Mouse (Mus musculus) kidney, embryonic 14.5 days (tissue): ENCODE data around the gene Ifitm6. TPM values are rescaled to one million over a fixed set of nuclear protein-coding genes. Genes with fewer than 3 reads are reported as not detected.

Experiments
- ATAC-seq: fragments of 200-750 bp; cut with Nextera tagmentation; 2 replicates; pipeline ENCODE4 v1.8.0; 2017; ENCODE audit warnings: moderate number of reproducible peaks, mild to moderate bottlenecking, moderate TSS enrichment, moderate library complexity; ENCODE audit not compliant: low FRiP score, low TSS enrichment
- H3K27ac ChIP-seq: fragments of 300-500 bp; sonication (generic); 2 replicates; pipeline ENCODE4 v1.5.1; 2014; ENCODE audit warnings: low read depth, mild to moderate bottlenecking, low read length, moderate library complexity, mixed read lengths
- H3K27me3 ChIP-seq: fragments of 300-500 bp; sonication (generic); 2 replicates; pipeline ENCODE4 v1.6.1; 2014; ENCODE audit warnings: mild to moderate bottlenecking, low read length; ENCODE audit not compliant: control insufficient read depth, insufficient read depth
- H3K36me3 ChIP-seq: fragments of 300-500 bp; sonication (generic); 2 replicates; pipeline ENCODE4 v1.6.1; 2014; ENCODE audit warnings: low read length, mixed read lengths; ENCODE audit not compliant: control insufficient read depth, insufficient read depth
- H3K4me1 ChIP-seq: fragments of 300-500 bp; sonication (generic); 2 replicates; pipeline ENCODE4 v1.6.1; 2014; ENCODE audit warnings: low read length, mixed read lengths; ENCODE audit not compliant: control insufficient read depth, insufficient read depth
- H3K4me2 ChIP-seq: fragments of 300-500 bp; sonication (generic); replicated peaks from 2 replicates; pipeline ENCODE4 v1.6.1; 2014; ENCODE audit warnings: low read depth, mild to moderate bottlenecking, low read length
- H3K4me3 ChIP-seq: fragments of 300-500 bp; sonication (generic); 2 replicates; pipeline ENCODE4 v1.5.1; 2014; ENCODE audit warnings: mild to moderate bottlenecking, low read length
- H3K9ac ChIP-seq: fragments of 300-500 bp; sonication (generic); 2 replicates; pipeline ENCODE4 v1.6.1; 2014; ENCODE audit warnings: low read depth, mild to moderate bottlenecking, low read length, moderate library complexity
- H3K9me3 ChIP-seq: fragments of 300-500 bp; sonication (generic); 2 replicates; pipeline ENCODE4 v1.6.1; 2016; ENCODE audit warnings: low read length; ENCODE audit not compliant: control insufficient read depth
- WGBS: fragments of 180-500 bp; shearing (Covaris S2); extraction: QIAGEN DNeasy Blood & Tissue Kit; methylation state at CpG from one replicate; pipeline ENCODE4 v1.1.7; 2014; 5-methylcytosine and 5-hydroxymethylcytosine counted together
- polyA plus RNA-seq: library from polyadenylated mRNA; unstranded; fragments of >200 nt; fragmentation: Nextera tagmentation; extraction: Ambion mirVana; gene quantifications from 2 replicates; pipeline ENCODE4 v1.2.1, GENCODE M21; 2014

Ifitm6 gene
- polyA plus RNA-seq, 1 experiment from 2014 or later = 1.6 TPM

GRCm38 (mm10) chr7:141058601-141059341, 41.0 kb upstream of the Ifitm6 start:
- Histone ChIP-seq H3K4me1 (peaks cover 11% of the 10 kb centered on the region; the same call in 1 of the 2 replicates), H3K9me3 (no peaks in the 10 kb centered on the region), H3K9ac (no peak overlapping the region), H3K27me3 (no peaks in the 10 kb centered on the region), H3K27ac (no peak overlapping the region), H3K36me3 (no peaks in the 10 kb centered on the region), H3K4me2 (no peak overlapping the region), H3K4me3 (no peak overlapping the region)
- WGBS = 92% methylated on average over 14 of the region's 14 CpGs
- no peak for ATAC-seq

- Histone ChIP-seq H3K9me3 (no peaks in the 10 kb centered on the region), H3K4me2 (no peak overlapping the region), H3K4me3 (no peak overlapping the region), H3K4me1 (peaks cover 11% of the 10 kb centered on the region; the same call in 1 of the 2 replicates), H3K9ac (no peak overlapping the region), H3K27ac (no peak overlapping the region), H3K36me3 (no peaks in the 10 kb centered on the region), H3K27me3 (no peaks in the 10 kb centered on the region)
- no peak for ATAC-seq
- 100% methylated on average over 1 of the region's 1 CpGs for WGBS
Measured at GRCm38 (mm10) chr7:141057541-141057940, 39.8 kb upstream of the Ifitm6 start.

- ATAC-seq = no peak
- H3K9me3 ChIP-seq = no peaks in the 10 kb centered on the region
- H3K9ac ChIP-seq = no peak overlapping the region
- no peaks in the 10 kb centered on the region for H3K27me3 ChIP-seq
- H3K4me2 ChIP-seq = no peak overlapping the region
- H3K27ac ChIP-seq = no peak overlapping the region
- H3K4me3 ChIP-seq = no peak overlapping the region
- 87% methylated on average over 6 of the region's 6 CpGs for WGBS
- peaks cover 11% of the 10 kb centered on the region; the same call in 1 of the 2 replicates for H3K4me1 ChIP-seq
- H3K36me3 ChIP-seq = no peaks in the 10 kb centered on the region
Measured at GRCm38 (mm10) chr7:141056976-141057375, 39.3 kb upstream of the Ifitm6 start.

GRCm38 (mm10) chr7:141055785-141056184, 38.1 kb upstream of the Ifitm6 start:
- H3K27me3 ChIP-seq = no peaks in the 10 kb centered on the region
- no peaks in the 10 kb centered on the region for H3K9me3 ChIP-seq
- H3K36me3 ChIP-seq = no peaks in the 10 kb centered on the region
- 84% methylated on average over 4 of the region's 4 CpGs for WGBS
- H3K4me1 ChIP-seq = peaks cover 7% of the 10 kb centered on the region; the same call in 1 of the 2 replicates
- no peak overlapping the region for H3K27ac ChIP-seq
- no peak overlapping the region for H3K4me2 ChIP-seq
- no peak for ATAC-seq
- H3K4me3 ChIP-seq = no peak overlapping the region
- no peak overlapping the region for H3K9ac ChIP-seq

- ATAC-seq = no peak
- 78% methylated on average over 2 of the region's 2 CpGs for WGBS
- Histone ChIP-seq H3K27ac (no peak overlapping the region), H3K4me3 (no peak overlapping the region), H3K9ac (no peak overlapping the region), H3K27me3 (no peaks in the 10 kb centered on the region), H3K4me1 (peaks cover 5% of the 10 kb centered on the region), H3K4me2 (no peak overlapping the region), H3K36me3 (no peaks in the 10 kb centered on the region), H3K9me3 (no peaks in the 10 kb centered on the region)
Measured at GRCm38 (mm10) chr7:141052421-141052820, 34.7 kb upstream of the Ifitm6 start.

GRCm38 (mm10) chr7:141052016-141052415, 34.3 kb upstream of the Ifitm6 start:
- Histone ChIP-seq H3K36me3 (no peaks in the 10 kb centered on the region), H3K27me3 (no peaks in the 10 kb centered on the region), H3K9ac (no peak overlapping the region), H3K4me3 (no peak overlapping the region), H3K9me3 (no peaks in the 10 kb centered on the region), H3K27ac (no peak overlapping the region), H3K4me1 (peaks cover 9% of the 10 kb centered on the region), H3K4me2 (no peak overlapping the region)
- ATAC-seq = no peak
- 82% methylated on average over 4 of the region's 4 CpGs for WGBS

GRCm38 (mm10) chr7:141051060-141051685, 33.4 kb upstream of the Ifitm6 start:
- peaks cover 10% of the 10 kb centered on the region for H3K4me1 ChIP-seq
- H3K4me3 ChIP-seq = no peak overlapping the region
- H3K27me3 ChIP-seq = no peaks in the 10 kb centered on the region
- no peaks in the 10 kb centered on the region for H3K9me3 ChIP-seq
- WGBS = 70% methylated on average over 17 of the region's 17 CpGs
- no peak overlapping the region for H3K27ac ChIP-seq
- no peaks in the 10 kb centered on the region for H3K36me3 ChIP-seq
- H3K4me2 ChIP-seq = no peak overlapping the region
- H3K9ac ChIP-seq = no peak overlapping the region
- no peak for ATAC-seq

- Histone ChIP-seq H3K4me1 (peaks cover 10% of the 10 kb centered on the region), H3K9me3 (no peaks in the 10 kb centered on the region), H3K27me3 (no peaks in the 10 kb centered on the region), H3K36me3 (no peaks in the 10 kb centered on the region), H3K9ac (no peak overlapping the region), H3K4me2 (no peak overlapping the region), H3K4me3 (no peak overlapping the region), H3K27ac (no peak overlapping the region)
- 73% methylated on average over 2 of the region's 2 CpGs for WGBS
- ATAC-seq = no peak
Measured at GRCm38 (mm10) chr7:141049326-141049725, 31.6 kb upstream of the Ifitm6 start.
